Mouse (Mus musculus) adrenal gland, adult 8-10 months (tissue): ENCODE results near the gene Phlda1. TPM values are rescaled to one million over a fixed set of nuclear protein-coding genes. Genes with fewer than 3 reads are reported as not detected.
"Not testable (repeated sequence)": the region's sequence is repeated elsewhere in the genome, so short reads cannot be mapped to it uniquely, and the experiment has no call there.

Experiments
- DNase-seq: peaks from one replicate; pipeline ENCODE4 v3.0.0; 2022
- total RNA-seq, 4 experiments: library from RNA; stranded (reverse); gene quantifications; 2 replicates each; pipeline ENCODE4 v1.2.4; 2022

The Phlda1 gene
- total RNA-seq = 100 to 1,000 TPM in 1 of 4 experiments, 10 to 100 TPM in 3; 57.2 to 195 (median 76.9) TPM

- DNase-seq = peak; percentile 96
Observed at GRCm38 (mm10) chr10:111506101-111506925, at the start of gene Phlda1. TSS of gene Phlda1 (plus strand) at chr10:111506286.

- DNase-seq = no peak
Observed at GRCm38 (mm10) chr10:111458088-111458487, 48.0 kb upstream of the Phlda1 start.

- DNase-seq = no peak
Observed at GRCm38 (mm10) chr10:111459040-111459439, 47.0 kb upstream of the Phlda1 start.

- DNase-seq = no peak
Observed at GRCm38 (mm10) chr10:111459874-111460273, 46.2 kb upstream of the Phlda1 start.

- no peak for DNase-seq
Observed at GRCm38 (mm10) chr10:111460381-111460780, 45.7 kb upstream of the Phlda1 start.

GRCm38 (mm10) chr10:111464833-111465232 is 41.3 kb upstream of the Phlda1 start:
- DNase-seq = no peak

GRCm38 (mm10) chr10:111465409-111465808 is 40.7 kb upstream of the Phlda1 start:
- DNase-seq = no peak

GRCm38 (mm10) chr10:111471166-111471565 is 34.9 kb upstream of the Phlda1 start:
- no peak for DNase-seq

GRCm38 (mm10) chr10:111472686-111473510 is 33.2 kb upstream of the Phlda1 start, which contains the start of gene Nap1l1:
TSS of gene Nap1l1 (plus strand) at chr10:111473223.
- peak; percentile 97 for DNase-seq

GRCm38 (mm10) chr10:111473511-111474371 is 32.3 kb upstream of the Phlda1 start:
- DNase-seq = peak; percentile 28

- no peak for DNase-seq
Observed at GRCm38 (mm10) chr10:111476301-111476700, 29.8 kb upstream of the Phlda1 start.

GRCm38 (mm10) chr10:111476989-111477510 is 29.0 kb upstream of the Phlda1 start:
- no peak for DNase-seq

GRCm38 (mm10) chr10:111479599-111479998 is 26.5 kb upstream of the Phlda1 start:
- DNase-seq = no peak

GRCm38 (mm10) chr10:111482654-111483053 is 23.4 kb upstream of the Phlda1 start:
- no peak for DNase-seq

GRCm38 (mm10) chr10:111484079-111484478 is 22.0 kb upstream of the Phlda1 start:
- DNase-seq = no peak

GRCm38 (mm10) chr10:111488793-111489192 is 17.3 kb upstream of the Phlda1 start:
- DNase-seq = no peak

GRCm38 (mm10) chr10:111490079-111490478 is 16.0 kb upstream of the Phlda1 start:
- DNase-seq = not testable (repeated sequence)

- DNase-seq = no peak
Observed at GRCm38 (mm10) chr10:111495888-111496287, 10.2 kb upstream of the Phlda1 start.

GRCm38 (mm10) chr10:111499892-111500291 is 6.2 kb upstream of the Phlda1 start:
- DNase-seq = no peak

- peak; percentile 64 for DNase-seq
Observed at GRCm38 (mm10) chr10:111503071-111503470, 3.0 kb upstream of the Phlda1 start.

- DNase-seq = no peak
Observed at GRCm38 (mm10) chr10:111503716-111504115, 2.4 kb upstream of the Phlda1 start.

GRCm38 (mm10) chr10:111504606-111505005 is 1.5 kb upstream of the Phlda1 start:
- DNase-seq = no peak
